Mouse (Mus musculus) midbrain, embryonic 16.5 days (tissue): ENCODE results near the gene Mamdc4. TPM values are rescaled to one million over a fixed set of nuclear protein-coding genes. Genes with fewer than 3 reads are reported as not detected.

Source experiments
- ATAC-seq: fragments of 200-750 bp; cut with Nextera tagmentation; 2 replicates; pipeline ENCODE4 v1.8.0; 2017; ENCODE audit warnings: moderate TSS enrichment
- H3K27ac ChIP-seq: fragments of 300-500 bp; sonication (generic); 2 replicates; pipeline ENCODE4 v1.5.1; 2014; ENCODE audit warnings: mild to moderate bottlenecking, low read length, mixed read lengths
- H3K27me3 ChIP-seq: fragments of 300-500 bp; sonication (generic); 2 replicates; pipeline ENCODE4 v1.6.1; 2014; ENCODE audit warnings: low read depth, low read length, mixed read lengths; ENCODE audit not compliant: control insufficient read depth, insufficient read depth
- H3K36me3 ChIP-seq: fragments of 300-500 bp; sonication (generic); 2 replicates; pipeline ENCODE4 v1.6.1; 2014; ENCODE audit warnings: mild to moderate bottlenecking, low read length, moderate library complexity, mixed read lengths; ENCODE audit not compliant: control insufficient read depth, insufficient read depth
- H3K4me1 ChIP-seq: fragments of 300-500 bp; sonication (generic); 2 replicates; pipeline ENCODE4 v1.6.1; 2014; ENCODE audit warnings: mild to moderate bottlenecking, low read length, mixed read lengths; ENCODE audit not compliant: control insufficient read depth, insufficient read depth
- H3K4me2 ChIP-seq: fragments of 300-500 bp; sonication (generic); 2 replicates; pipeline ENCODE4 v1.6.1; 2014; ENCODE audit warnings: mild to moderate bottlenecking, low read length, mixed read lengths
- H3K4me3 ChIP-seq: fragments of 300-500 bp; sonication (generic); 2 replicates; pipeline ENCODE4 v1.5.1; 2014; ENCODE audit warnings: low read depth, mild to moderate bottlenecking, low read length, moderate library complexity, mixed read lengths
- H3K9ac ChIP-seq: fragments of 300-500 bp; sonication (generic); 2 replicates; pipeline ENCODE4 v1.6.1; 2014; ENCODE audit warnings: low read depth, low read length, mixed read lengths
- H3K9me3 ChIP-seq: fragments of 300-500 bp; sonication (generic); replicated peaks from 2 replicates; pipeline ENCODE4 v1.6.1; 2014; ENCODE audit warnings: mild to moderate bottlenecking, low read length, mixed read lengths; ENCODE audit not compliant: control insufficient read depth, poor library complexity, severe bottlenecking
- WGBS: fragments of 180-500 bp; shearing (Covaris S2); extraction: QIAGEN DNeasy Blood & Tissue Kit; methylation state at CpG from one replicate; pipeline ENCODE4 v1.1.7; 2014; 5-methylcytosine and 5-hydroxymethylcytosine counted together
- polyA plus RNA-seq: library from polyadenylated mRNA; unstranded; fragments of >200 nt; fragmentation: Nextera tagmentation; extraction: Ambion mirVana; gene quantifications from 2 replicates; pipeline ENCODE4 v1.2.1, GENCODE M21; 2015

Mamdc4 gene
- polyA plus RNA-seq, 1 experiment from 2014 or later, result 0.50 TPM

DNA sequence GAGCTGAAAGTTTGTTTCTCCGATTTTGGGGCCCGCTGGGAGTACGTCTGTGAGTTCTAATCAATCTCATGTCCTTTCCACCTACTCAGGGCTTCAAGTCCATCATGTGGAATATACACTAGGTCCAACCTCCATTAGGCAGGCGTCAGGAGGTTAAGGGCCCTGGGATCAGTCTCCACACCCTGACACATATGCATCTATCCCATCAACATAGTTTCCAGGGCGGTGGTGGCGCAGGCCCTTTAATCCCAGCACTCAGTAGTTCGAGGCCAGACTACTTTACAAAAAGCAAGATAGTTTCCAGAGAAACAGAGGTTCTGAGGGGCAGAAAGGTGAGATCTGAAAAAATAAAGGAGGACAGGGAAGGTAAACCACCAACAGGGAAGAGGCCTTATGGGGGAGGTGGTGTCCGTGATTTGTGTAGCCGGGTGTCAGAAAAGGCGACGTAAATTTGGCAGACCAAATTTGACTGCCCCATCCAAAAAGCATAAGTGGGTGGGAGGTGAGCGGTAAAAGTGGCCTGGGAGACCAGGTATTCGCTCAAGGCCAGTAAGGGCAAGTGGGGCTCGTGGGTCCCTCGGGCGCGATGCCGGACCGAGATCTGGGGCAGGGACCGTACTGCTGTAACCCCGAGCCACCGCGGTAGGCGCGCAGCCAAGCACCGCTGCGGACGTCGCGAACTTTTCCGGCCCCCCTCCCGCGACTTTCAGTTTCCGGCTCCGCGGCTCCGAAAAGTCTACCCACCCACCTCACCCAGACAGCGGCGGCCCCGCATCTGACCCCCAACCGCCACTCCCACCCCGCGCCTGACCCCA lies 28.4 kb downstream of the Mamdc4 start:
- Histone ChIP-seq H3K4me3 (peak overlapping the region; percentile 66), H3K4me2 (peak overlapping the region; percentile 86), H3K9me3 (no peaks in the 10 kb centered on the region), H3K27ac (peak overlapping the region; percentile 50; the same call in 1 of the 2 replicates), H3K4me1 (peaks cover 9% of the 10 kb centered on the region), H3K36me3 (no peaks in the 10 kb centered on the region), H3K27me3 (no peaks in the 10 kb centered on the region), H3K9ac (peak overlapping the region; percentile 75)
- peak; percentile 73; the same call in 1 of the 2 replicates for ATAC-seq
- WGBS, result 8% methylated on average over 43 of the region's 43 CpGs

DNA sequence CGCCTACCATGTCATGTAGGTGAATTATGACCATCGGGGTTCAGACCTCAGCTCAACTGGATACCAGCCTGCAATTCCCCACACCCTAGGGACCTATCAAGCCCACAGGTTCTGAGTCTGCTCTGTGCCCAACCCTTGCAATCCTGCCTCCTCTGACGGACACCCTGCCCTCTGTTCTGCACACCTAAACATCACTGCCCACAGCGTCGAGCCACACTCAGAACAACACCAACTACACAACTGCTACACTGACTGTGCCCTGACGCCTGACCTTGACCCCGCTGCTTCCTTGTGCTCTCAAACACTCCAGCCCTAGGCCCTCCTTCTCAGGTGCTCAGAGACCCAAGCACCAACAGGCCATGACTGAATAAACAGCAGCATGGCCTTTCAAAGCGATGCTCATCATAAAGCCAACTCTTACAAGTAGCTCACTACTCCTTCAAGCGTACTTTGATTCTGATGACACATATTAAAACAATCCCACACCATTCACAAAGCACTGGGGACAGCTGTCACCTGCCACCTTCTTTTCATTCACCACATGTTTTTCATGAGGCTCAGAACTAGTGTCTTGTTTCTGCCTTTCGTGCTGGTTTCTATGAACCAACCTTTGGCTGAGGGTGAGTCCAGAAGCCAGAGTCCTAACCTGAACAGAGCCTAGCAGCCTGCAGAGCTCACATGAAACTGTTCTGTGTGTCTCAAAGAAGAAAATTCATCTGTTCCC lies 32.8 kb downstream of the Mamdc4 start:
- Histone ChIP-seq H3K36me3 (no peaks in the 10 kb centered on the region), H3K27ac (no peak overlapping the region), H3K9me3 (no peaks in the 10 kb centered on the region), H3K9ac (no peak overlapping the region), H3K4me2 (no peak overlapping the region), H3K4me3 (no peak overlapping the region), H3K27me3 (no peaks in the 10 kb centered on the region), H3K4me1 (peaks cover 6% of the 10 kb centered on the region)
- no peak for ATAC-seq
- 93% methylated on average over 10 of the region's 10 CpGs for WGBS

DNA sequence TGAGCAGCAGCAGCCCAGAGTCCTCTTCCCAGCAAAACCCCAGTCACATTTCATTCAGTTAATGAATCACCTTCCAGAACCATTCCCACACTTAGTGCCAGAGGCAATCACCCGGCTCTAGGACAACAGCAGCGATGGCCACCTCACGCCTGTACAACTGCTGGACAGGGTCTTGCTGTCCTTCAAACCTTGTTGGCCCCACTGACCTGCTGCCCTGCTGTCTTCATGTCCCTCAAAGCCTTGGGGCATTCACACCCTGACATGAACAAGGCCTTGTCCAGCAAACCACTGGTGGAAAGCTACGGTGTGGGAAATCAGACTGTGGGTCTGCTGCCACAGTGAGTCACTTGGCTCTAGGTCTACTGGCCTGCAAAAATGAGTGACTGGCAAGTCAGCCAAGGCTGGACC lies 34.1 kb downstream of the Mamdc4 start:
- 93% methylated on average over 4 of the region's 4 CpGs for WGBS

DNA sequence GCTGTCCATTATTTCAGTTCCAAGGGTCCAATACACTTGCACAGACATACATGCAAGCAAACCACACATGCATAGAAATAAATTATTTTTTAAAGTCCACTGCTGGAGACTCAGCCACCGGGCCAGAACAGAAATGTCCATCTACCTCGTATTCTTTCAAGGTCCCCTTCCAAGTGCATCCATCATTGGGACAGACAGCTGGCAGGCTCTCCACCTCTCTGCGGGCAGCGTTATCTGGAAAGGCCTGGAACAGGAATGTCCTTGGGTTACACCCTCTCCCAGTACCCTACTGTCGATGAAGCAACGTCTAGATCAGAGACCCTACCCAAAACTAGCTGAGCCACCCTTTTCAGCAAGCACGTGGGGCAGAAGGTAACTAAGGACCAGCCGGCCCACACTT lies 38.1 kb downstream of the Mamdc4 start:
- Histone ChIP-seq H3K4me3 (no peak overlapping the region), H3K4me2 (no peak overlapping the region), H3K27me3 (no peaks in the 10 kb centered on the region), H3K27ac (no peak overlapping the region), H3K9me3 (no peaks in the 10 kb centered on the region), H3K9ac (no peak overlapping the region), H3K4me1 (no peaks in the 10 kb centered on the region), H3K36me3 (no peaks in the 10 kb centered on the region)
- 95% methylated on average over 8 of the region's 8 CpGs for WGBS
- ATAC-seq, result no peak

More for the DNA sequence above, 34.1 kb downstream of the Mamdc4 start:
- no peak for ATAC-seq
- no peak overlapping the region for H3K4me2 ChIP-seq
- no peak overlapping the region for H3K27ac ChIP-seq
- H3K4me3 ChIP-seq, result no peak overlapping the region
- no peak overlapping the region for H3K9ac ChIP-seq
- no peaks in the 10 kb centered on the region for H3K4me1 ChIP-seq
- no peaks in the 10 kb centered on the region for H3K36me3 ChIP-seq
- H3K27me3 ChIP-seq, result no peaks in the 10 kb centered on the region
- H3K9me3 ChIP-seq, result no peaks in the 10 kb centered on the region

DNA sequence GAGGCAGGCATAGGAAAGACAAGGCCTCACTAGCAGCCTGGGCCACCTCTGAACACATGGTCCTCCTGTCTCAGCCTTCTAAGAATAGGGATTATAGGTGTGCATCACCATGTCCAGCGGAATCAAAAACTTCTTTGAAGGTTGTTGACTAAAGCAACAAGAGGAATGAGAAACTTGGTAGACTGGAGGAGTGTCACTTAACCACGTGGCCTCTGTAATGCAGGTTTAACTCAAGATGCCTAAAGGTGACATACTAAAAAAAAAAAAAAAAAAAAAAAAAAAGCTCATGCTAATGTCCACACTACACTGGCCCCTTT lies 39.8 kb downstream of the Mamdc4 start:
- WGBS, result 100% methylated on average over 2 of the region's 2 CpGs
- Histone ChIP-seq H3K4me2 (no peak overlapping the region), H3K36me3 (no peaks in the 10 kb centered on the region), H3K9me3 (no peaks in the 10 kb centered on the region), H3K4me3 (no peak overlapping the region), H3K27me3 (no peaks in the 10 kb centered on the region), H3K4me1 (no peaks in the 10 kb centered on the region), H3K27ac (no peak overlapping the region), H3K9ac (no peak overlapping the region)
- ATAC-seq, result no peak

DNA sequence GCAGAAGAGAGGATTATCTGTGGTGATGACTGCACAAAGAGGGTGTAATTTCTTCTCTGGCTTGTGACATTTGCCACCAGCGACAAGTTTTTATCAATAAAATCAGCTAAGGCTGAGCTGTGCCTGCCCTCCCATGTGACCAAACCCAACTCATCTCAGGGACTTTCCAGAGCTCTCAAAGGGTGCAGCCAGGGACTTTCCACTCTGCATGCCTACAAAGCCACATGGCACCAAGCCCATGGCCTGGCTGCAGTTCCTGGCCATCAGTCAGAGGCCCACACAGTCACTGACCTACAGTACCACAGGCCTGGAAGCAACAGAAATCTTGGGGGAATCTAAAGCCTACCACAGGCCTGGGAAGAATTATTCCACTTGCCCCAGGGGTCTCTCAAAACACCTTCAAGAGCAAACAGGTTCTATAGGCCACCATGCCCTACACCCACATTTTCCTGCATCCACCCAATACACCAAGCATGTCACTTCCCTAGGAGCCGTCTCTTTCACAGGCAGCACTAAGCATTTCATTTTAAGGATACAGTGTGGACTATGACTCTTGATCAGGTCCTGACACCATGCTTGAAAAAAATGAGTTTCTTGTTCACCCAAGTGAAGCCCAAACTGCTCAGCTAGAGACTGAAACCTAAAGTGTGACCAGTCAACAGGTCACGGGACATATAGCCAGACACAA lies 40.3 kb downstream of the Mamdc4 start:
- H3K27ac ChIP-seq, result no peak overlapping the region
- no peaks in the 10 kb centered on the region for H3K4me1 ChIP-seq
- no peaks in the 10 kb centered on the region for H3K9me3 ChIP-seq
- WGBS, result 91% methylated on average over 3 of the region's 3 CpGs
- H3K4me3 ChIP-seq, result no peak overlapping the region
- H3K9ac ChIP-seq, result no peak overlapping the region
- 0 out of 2 replicates have a peak, but pooled peaks cover under 1% of the 10 kb centered on the region for H3K36me3 ChIP-seq
- H3K27me3 ChIP-seq, result no peaks in the 10 kb centered on the region
- no peak overlapping the region for H3K4me2 ChIP-seq
- no peak for ATAC-seq

DNA sequence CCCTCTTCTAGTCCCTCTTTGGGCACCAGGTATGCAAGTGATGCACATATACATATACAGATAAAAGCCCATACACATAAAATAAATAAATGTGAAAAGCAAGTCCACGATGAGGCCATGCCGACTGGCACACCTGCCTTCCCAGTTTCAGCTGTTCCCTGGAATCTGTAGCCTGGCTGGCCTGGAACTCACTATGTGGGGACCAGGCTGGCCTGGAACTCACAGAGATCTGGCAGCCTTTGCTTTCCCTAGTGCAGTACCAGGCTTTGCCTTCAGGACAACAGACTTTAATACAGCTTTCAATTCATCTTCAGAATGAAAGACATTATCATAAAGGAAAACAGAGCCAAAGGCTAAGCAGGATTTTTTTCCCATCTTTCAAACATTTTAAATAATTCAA lies 40.9 kb downstream of the Mamdc4 start:
- H3K9me3 ChIP-seq, result no peaks in the 10 kb centered on the region
- 100% methylated on average over 2 of the region's 2 CpGs for WGBS
- no peak overlapping the region for H3K9ac ChIP-seq
- H3K4me1 ChIP-seq, result no peaks in the 10 kb centered on the region
- H3K27ac ChIP-seq, result no peak overlapping the region
- 0 out of 2 replicates have a peak, but pooled peaks cover 5% of the 10 kb centered on the region for H3K36me3 ChIP-seq
- no peak overlapping the region for H3K4me3 ChIP-seq
- no peak for ATAC-seq
- H3K4me2 ChIP-seq, result no peak overlapping the region
- H3K27me3 ChIP-seq, result no peaks in the 10 kb centered on the region

DNA sequence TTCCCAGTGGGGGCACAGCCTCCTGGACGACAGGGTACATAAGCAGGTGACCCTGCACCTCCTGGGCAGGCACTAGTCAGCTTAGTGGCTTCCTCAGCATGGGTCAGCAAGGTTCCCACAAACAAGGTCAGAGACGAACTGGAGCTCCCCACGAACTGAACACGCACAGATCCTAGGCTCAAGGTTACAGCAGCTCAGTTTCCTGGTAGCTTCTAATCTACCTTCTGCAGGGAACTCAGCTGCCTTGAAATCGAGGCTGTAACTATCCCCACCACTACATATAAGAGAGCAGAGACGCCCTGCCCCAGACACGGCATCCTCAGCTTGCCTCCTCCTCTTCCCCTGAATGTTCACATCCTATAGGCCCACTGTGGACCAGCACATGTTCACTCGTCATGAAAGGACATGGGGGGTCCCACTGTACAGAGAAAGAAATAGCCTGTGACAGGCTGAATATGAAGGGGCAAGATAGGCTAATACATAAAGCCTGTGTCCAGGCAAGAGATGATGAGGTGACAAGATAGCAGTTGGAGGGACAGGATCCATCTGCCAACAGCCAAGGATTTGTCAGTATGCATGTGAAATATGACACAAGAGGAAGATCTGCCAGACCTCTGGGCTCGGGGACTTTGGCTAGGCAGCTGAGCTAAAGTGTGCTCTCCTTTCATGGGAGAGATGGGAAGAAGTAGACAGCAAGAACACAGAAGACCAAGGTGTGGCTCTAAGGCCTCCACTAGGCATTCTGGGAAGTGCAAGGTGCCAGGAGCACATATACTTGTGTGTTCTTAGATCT lies 47.9 kb downstream of the Mamdc4 start:
- Histone ChIP-seq H3K27ac (no peak overlapping the region), H3K4me1 (no peaks in the 10 kb centered on the region), H3K9me3 (no peaks in the 10 kb centered on the region), H3K4me2 (no peak overlapping the region), H3K4me3 (no peak overlapping the region), H3K9ac (no peak overlapping the region), H3K27me3 (no peaks in the 10 kb centered on the region), H3K36me3 (peaks cover 30% of the 10 kb centered on the region)
- ATAC-seq, result no peak
- 92% methylated on average over 9 of the region's 9 CpGs for WGBS
